Comparison of ENCODE assay signal across 10 mouse cellular contexts in the genomic region with DNA sequence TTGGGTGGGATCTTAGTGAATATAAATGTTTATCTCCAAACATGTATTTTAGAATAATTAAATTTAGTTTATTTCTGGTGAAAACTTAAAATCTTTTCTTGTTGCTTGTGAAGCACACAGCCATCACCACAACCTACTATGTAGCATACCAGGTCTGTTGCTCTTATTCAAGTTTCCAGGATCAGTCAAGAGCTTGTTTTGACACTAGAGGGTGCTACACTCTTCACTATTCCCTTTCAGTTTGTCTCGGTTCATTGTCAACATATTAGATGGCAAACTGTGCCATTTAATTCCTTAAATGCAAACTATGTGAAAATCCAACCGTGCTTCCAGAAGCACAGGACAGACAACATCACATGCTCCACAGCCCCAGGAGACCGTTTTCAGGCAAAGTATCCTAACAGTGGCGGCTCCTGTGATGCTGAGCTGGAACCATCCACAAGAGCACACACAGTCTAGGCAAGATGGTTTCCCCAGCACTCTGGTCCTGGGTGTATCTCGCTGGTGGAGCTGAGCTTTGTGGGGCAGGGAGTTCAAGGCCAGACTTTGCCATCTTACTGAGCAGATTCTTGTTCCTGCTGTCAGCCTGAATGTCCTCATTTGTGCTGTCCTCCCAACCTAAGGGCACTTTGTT. TPM values are rescaled to one million over a fixed set of nuclear protein-coding genes. Genes with fewer than 3 reads are reported as not detected.
DNase-seq lines count a peak whose midpoint lies in the region; ATAC-seq and TF ChIP-seq lines count a peak whose summit lies in the region.
"Had no signal": no experiment of that assay in that cellular context is flagged by ENCODE, and none has a peak within 500 bp of the region (broad histone marks: within the 10 kb centered on the region; RNA-seq: fewer than 3 reads in every experiment).

No protein-coding gene starts in this region.

- no peak for TF ChIP-seq CTCF in thymus, adult 2 months (IDR thresholded peaks at IDR 0.05; ENCODE audit: borderline replicate concordance, control insufficient read depth, extremely low read depth, insufficient read depth, low read length, poor library complexity)

- H3K4me1 ChIP-seq in hindbrain, embryonic 14.5 days (replicated peaks; ENCODE audit: control insufficient read depth, insufficient read depth, low read length), result no peaks in the 10 kb centered on the region
- no peaks in the 10 kb centered on the region; the same call in 1 of the 2 replicates for H3K4me1 ChIP-seq in hindbrain, embryonic 10.5 days (replicated peaks)
- H3K4me1 ChIP-seq in ES-E14 (ENCODE audit: control insufficient read depth in 2 of 2, insufficient read depth in 2 of 2, low read length in 2 of 2, poor library complexity in 1 of 2), result peaks cover 0 to 2% of the 10 kb centered on the region in 2 experiments; a peak in 1 of 4 replicates
- no peaks in the 10 kb centered on the region for H3K4me1 ChIP-seq in midbrain, embryonic 16.5 days (ENCODE audit: control insufficient read depth, insufficient read depth, low read length)
- H3K4me1 ChIP-seq in thymus, adult 2 months (replicated peaks; ENCODE audit: control insufficient read depth, insufficient read depth, low read length), result no peaks in the 10 kb centered on the region

- H3K27me3 ChIP-seq in hindbrain, embryonic 14.5 days (ENCODE audit: control insufficient read depth, insufficient read depth, low read length), result no peaks in the 10 kb centered on the region
- no peaks in the 10 kb centered on the region for H3K27me3 ChIP-seq in hindbrain, embryonic 10.5 days (ENCODE audit: insufficient read depth, poor library complexity, severe bottlenecking)
- no peaks in the 10 kb centered on the region for H3K27me3 ChIP-seq in midbrain, embryonic 16.5 days (ENCODE audit: control insufficient read depth, insufficient read depth, low read depth, low read length)
- H3K27me3 ChIP-seq in thymus, adult 2 months (ENCODE audit: control insufficient read depth, insufficient read depth, low read length), result no peaks in the 10 kb centered on the region
- H3K27me3 ChIP-seq: embryonic facial prominence, embryonic 15.5 days had no signal

- H3K4me2 ChIP-seq in hindbrain, embryonic 14.5 days (replicated peaks), result no peak overlapping the region
- no peak overlapping the region for H3K4me2 ChIP-seq in midbrain, embryonic 16.5 days (ENCODE audit: low read length)
- H3K4me2 ChIP-seq: embryonic facial prominence, embryonic 15.5 days had no signal

- peak; percentile 55; the same call in 1 of the 2 replicates for ATAC-seq in hindbrain, embryonic 14.5 days (ENCODE audit: low FRiP score)
- ATAC-seq in midbrain, embryonic 16.5 days, result peak; percentile 72

- H3K27ac ChIP-seq in hindbrain, embryonic 14.5 days, result no peak overlapping the region
- no peak overlapping the region for H3K27ac ChIP-seq in hindbrain, embryonic 10.5 days
- no peak overlapping the region for H3K27ac ChIP-seq in ES-E14 (ENCODE audit: insufficient read depth, low read depth, low read length, poor library complexity, severe bottlenecking)
- no peak overlapping the region for H3K27ac ChIP-seq in midbrain, embryonic 16.5 days (ENCODE audit: low read length)
- no peak overlapping the region for H3K27ac ChIP-seq in thymus, adult 2 months (ENCODE audit: control insufficient read depth, insufficient read depth, low read length)
- H3K27ac ChIP-seq: embryonic facial prominence, embryonic 15.5 days; macrophage had no signal

- H3K4me3 ChIP-seq in hindbrain, embryonic 14.5 days (replicated peaks; ENCODE audit: low read length), result no peak overlapping the region
- H3K4me3 ChIP-seq in hindbrain, embryonic 10.5 days, result no peak overlapping the region
- no peak overlapping the region for H3K4me3 ChIP-seq in ES-E14 (ENCODE audit: insufficient read depth in 1 of 2, low read depth in 1 of 2, low read length in 2 of 2, poor library complexity in 1 of 2, severe bottlenecking in 1 of 2)
- no peak overlapping the region for H3K4me3 ChIP-seq in midbrain, embryonic 16.5 days (ENCODE audit: low read depth, low read length)
- no peak overlapping the region for H3K4me3 ChIP-seq in thymus, adult 2 months (ENCODE audit: control insufficient read depth, insufficient read depth, low read length)
- H3K4me3 ChIP-seq: embryonic facial prominence, embryonic 15.5 days had no signal

- in situ Hi-C loops in ES-E14 (cut with MboI; ENCODE audit: low sequenced_read_pairs in 2 of 2, unreplicated experiment in 2 of 2), result no loop called here

- 47% methylated on average over 5 of the region's 5 CpGs for WGBS in hindbrain, embryonic 14.5 days
- WGBS in hindbrain, embryonic 10.5 days, result 54% methylated on average over 5 of the region's 5 CpGs
- WGBS in midbrain, embryonic 16.5 days, result 39% methylated on average over 5 of the region's 5 CpGs
- 56% methylated on average over 5 of the region's 5 CpGs for WGBS in thymus, adult 2 months

- H3K36me3 ChIP-seq in hindbrain, embryonic 14.5 days (replicated peaks; ENCODE audit: control insufficient read depth, insufficient read depth), result peaks cover 33% of the 10 kb centered on the region
- H3K36me3 ChIP-seq in hindbrain, embryonic 10.5 days, result peaks cover 64% of the 10 kb centered on the region
- H3K36me3 ChIP-seq in ES-E14 (ENCODE audit: control insufficient read depth, insufficient read depth, low read length, poor library complexity, severe bottlenecking), result peaks cover 17% of the 10 kb centered on the region
- H3K36me3 ChIP-seq in midbrain, embryonic 16.5 days (ENCODE audit: control insufficient read depth, insufficient read depth, low read length), result 0 out of 2 replicates have a peak, but pooled peaks cover 10% of the 10 kb centered on the region
- H3K36me3 ChIP-seq in thymus, adult 2 months (ENCODE audit: control insufficient read depth, insufficient read depth, low read length), result peaks cover 10% of the 10 kb centered on the region

- H3K9me3 ChIP-seq in hindbrain, embryonic 14.5 days (ENCODE audit: control insufficient read depth, low read length), result no peaks in the 10 kb centered on the region
- H3K9me3 ChIP-seq in hindbrain, embryonic 10.5 days, result no peaks in the 10 kb centered on the region
- no peaks in the 10 kb centered on the region for H3K9me3 ChIP-seq in ES-E14 (ENCODE audit: control insufficient read depth, insufficient read depth, low read depth, low read length)
- H3K9me3 ChIP-seq in midbrain, embryonic 16.5 days (replicated peaks; ENCODE audit: control insufficient read depth, low read length, poor library complexity, severe bottlenecking), result no peaks in the 10 kb centered on the region
- H3K9me3 ChIP-seq: embryonic facial prominence, embryonic 15.5 days had no signal

- no peak overlapping the region for H3K9ac ChIP-seq in hindbrain, embryonic 14.5 days
- H3K9ac ChIP-seq in ES-E14 (ENCODE audit: insufficient read depth, low read depth, low read length, poor library complexity, severe bottlenecking), result no peak overlapping the region
- H3K9ac ChIP-seq in midbrain, embryonic 16.5 days (ENCODE audit: low read depth, low read length), result no peak overlapping the region
- H3K9ac ChIP-seq: embryonic facial prominence, embryonic 15.5 days had no signal

- TF ChIP-seq POLR2A in thymus, adult 2 months (IDR thresholded peaks at IDR 0.05; ENCODE audit: control insufficient read depth, extremely low read depth, insufficient read depth, low read length, poor library complexity), result no peak

- peak; percentile 81 for DNase-seq in hindbrain, embryonic 14.5 days (ENCODE audit: low spot score)
- DNase-seq in hindbrain, embryonic 10.5 days (ENCODE audit: low spot score), result no peak
- DNase-seq in 3T3-L1 (ENCODE audit: low read depth, low spot score) (peak; percentile 89), ES-E14 (ENCODE audit: low read depth, low spot score) (peak; percentile 28)
- peak; percentile 59 for DNase-seq in heart, adult 8-10 months (ENCODE audit: low spot score)
- no peak for DNase-seq in spleen, adult 12 weeks (ENCODE audit: low spot score)
- DNase-seq in thymus, adult 2 months, result no peak

TF ChIP-seq in ES-E14, 5 proteins besides CTCF, POLR2A, EP300 and RAD21:
- TF ChIP-seq ZC3H11A (IDR thresholded peaks at IDR 0.05; ENCODE audit: borderline replicate concordance, low read depth, low read length) (peak; percentile 66; the same call in 1 of the 2 replicates), MAFK (IDR thresholded peaks at IDR 0.05; ENCODE audit: insufficient read depth, low read depth, low read length) (no peak)

RNA-seq across cellular contexts. Expression of a gene that starts 11.6 kb away (rescaled TPM):
- polyA plus RNA-seq in hindbrain, embryonic 14.5 days (2014; fragmentation: Nextera tagmentation; extraction: Ambion mirVana), result 152 and 165 TPM in 2 replicates
- polyA plus RNA-seq in hindbrain, embryonic 10.5 days (2016; fragmentation: Nextera tagmentation; extraction: Ambion mirVana), result 340 and 380 TPM in 2 replicates
- total RNA-seq in ES-E14 (2012; rRNA removed), result 192 and 240 TPM in 2 replicates
- 10 to 100 TPM; 61.4 to 69.1 (median 65.6) TPM for total RNA-seq in heart, adult 8-10 months (2022)
- polyA plus RNA-seq in midbrain, embryonic 16.5 days (2015; fragmentation: Nextera tagmentation; extraction: Ambion mirVana), result 129 and 135 TPM in 2 replicates
- polyA plus RNA-seq in thymus, adult 2 months (2012; rRNA removed), result 38.0 and 46.1 TPM in 2 replicates

RNA-seq across cellular contexts. Expression of a gene that starts 11.7 kb away (rescaled TPM):
- polyA plus RNA-seq in hindbrain, embryonic 14.5 days (2014; fragmentation: Nextera tagmentation; extraction: Ambion mirVana), result 17.2 and 17.7 TPM in 2 replicates
- 23.6 and 23.7 TPM in 2 replicates for polyA plus RNA-seq in hindbrain, embryonic 10.5 days (2016; fragmentation: Nextera tagmentation; extraction: Ambion mirVana)
- 17.6 and 22.0 TPM in 2 replicates for total RNA-seq in ES-E14 (2012; rRNA removed)
- total RNA-seq in heart, adult 8-10 months (2022), result 10 to 100 TPM in 3 of 4 experiments, 1 to 10 TPM in 1; 9.6 to 11.0 (median 10.7) TPM
- 18.6 and 20.4 TPM in 2 replicates for polyA plus RNA-seq in midbrain, embryonic 16.5 days (2015; fragmentation: Nextera tagmentation; extraction: Ambion mirVana)
- polyA plus RNA-seq in thymus, adult 2 months (2012; rRNA removed), result 18.0 and 18.7 TPM in 2 replicates

RNA-seq across cellular contexts. Expression of a gene that starts 53.8 kb away (rescaled TPM):
- polyA plus RNA-seq in hindbrain, embryonic 14.5 days (2014; fragmentation: Nextera tagmentation; extraction: Ambion mirVana), result 45.5 and 55.0 TPM in 2 replicates
- 61.9 and 62.7 TPM in 2 replicates for polyA plus RNA-seq in hindbrain, embryonic 10.5 days (2016; fragmentation: Nextera tagmentation; extraction: Ambion mirVana)
- total RNA-seq in ES-E14 (2012; rRNA removed), result 87.5 and 116 TPM in 2 replicates
- total RNA-seq in heart, adult 8-10 months (2022), result 10 to 100 TPM; 22.0 to 29.4 (median 26.1) TPM
- polyA plus RNA-seq in midbrain, embryonic 16.5 days (2015; fragmentation: Nextera tagmentation; extraction: Ambion mirVana), result 57.0 and 61.7 TPM in 2 replicates
- polyA plus RNA-seq in thymus, adult 2 months (2012; rRNA removed), result 71.0 and 71.1 TPM in 2 replicates

RNA-seq across cellular contexts. Expression of a gene that starts 54.0 kb away (rescaled TPM):
- 36.3 and 37.4 TPM in 2 replicates for polyA plus RNA-seq in hindbrain, embryonic 14.5 days (2014; fragmentation: Nextera tagmentation; extraction: Ambion mirVana)
- polyA plus RNA-seq in hindbrain, embryonic 10.5 days (2016; fragmentation: Nextera tagmentation; extraction: Ambion mirVana), result 26.7 and 34.2 TPM in 2 replicates
- total RNA-seq in ES-E14 (2012; rRNA removed), result 24.6 and 30.2 TPM in 2 replicates
- 10 to 100 TPM; 14.5 to 20.5 (median 16.6) TPM for total RNA-seq in heart, adult 8-10 months (2022)
- 41.1 and 43.8 TPM in 2 replicates for polyA plus RNA-seq in midbrain, embryonic 16.5 days (2015; fragmentation: Nextera tagmentation; extraction: Ambion mirVana)
- polyA plus RNA-seq in thymus, adult 2 months (2012; rRNA removed), result 4.7 and 5.1 TPM in 2 replicates

Comparison
In these comparisons a context has a peak if more than half of its experiments do, and no peak if none do; other contexts are left out.
1. DNase-seq: peak in hindbrain, embryonic 14.5 days (single experiment), 3T3-L1 (single experiment), ES-E14 (single experiment) and heart, adult 8-10 months (single experiment); none in hindbrain, embryonic 10.5 days (single experiment), spleen, adult 12 weeks (single experiment) and thymus, adult 2 months (single experiment).